Mouse (Mus musculus) telencephalon, adult 2 months (tissue): ENCODE data around the gene Anapc11.
"Not testable (repeated sequence)": the region's sequence is repeated elsewhere in the genome, so short reads cannot be mapped to it uniquely, and the experiment has no call there.

Experiments
- DNase-seq: peaks from one replicate; pipeline ENCODE4 v3.0.0-alpha.2; 2011; ENCODE audit warnings: low read depth, low spot score

The Anapc11 gene

GRCm38 (mm10) chr11:120575046-120575445 is 23.2 kb upstream of the Anapc11 start:
- DNase-seq = no peak

DNA sequence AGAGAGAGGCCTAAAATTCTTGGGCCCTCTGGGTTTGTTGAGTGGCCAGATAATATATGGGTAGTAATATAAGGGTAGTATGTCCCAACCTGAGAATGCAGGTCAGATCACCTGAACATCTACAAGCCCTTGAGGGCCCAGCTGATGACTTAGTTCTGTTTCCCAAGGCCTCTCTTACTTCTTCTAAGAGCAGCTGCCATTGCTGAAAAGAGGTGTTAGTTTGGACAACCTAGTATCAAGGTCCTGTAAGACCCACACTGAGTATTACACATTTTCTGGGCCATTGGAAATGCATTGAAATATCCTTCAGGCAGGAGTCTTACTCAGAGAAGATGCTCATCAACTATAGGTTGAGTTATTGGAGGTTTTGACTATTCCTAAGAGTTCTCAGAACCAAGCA is 22.3 kb upstream of the Anapc11 start:
- no peak for DNase-seq

- DNase-seq = no peak
These were observed 21.7 kb upstream of the Anapc11 start for GRCm38 (mm10) chr11:120576365-120576981.

- DNase-seq = no peak
These were observed 20.8 kb upstream of the Anapc11 start for GRCm38 (mm10) chr11:120577211-120578023.

DNA sequence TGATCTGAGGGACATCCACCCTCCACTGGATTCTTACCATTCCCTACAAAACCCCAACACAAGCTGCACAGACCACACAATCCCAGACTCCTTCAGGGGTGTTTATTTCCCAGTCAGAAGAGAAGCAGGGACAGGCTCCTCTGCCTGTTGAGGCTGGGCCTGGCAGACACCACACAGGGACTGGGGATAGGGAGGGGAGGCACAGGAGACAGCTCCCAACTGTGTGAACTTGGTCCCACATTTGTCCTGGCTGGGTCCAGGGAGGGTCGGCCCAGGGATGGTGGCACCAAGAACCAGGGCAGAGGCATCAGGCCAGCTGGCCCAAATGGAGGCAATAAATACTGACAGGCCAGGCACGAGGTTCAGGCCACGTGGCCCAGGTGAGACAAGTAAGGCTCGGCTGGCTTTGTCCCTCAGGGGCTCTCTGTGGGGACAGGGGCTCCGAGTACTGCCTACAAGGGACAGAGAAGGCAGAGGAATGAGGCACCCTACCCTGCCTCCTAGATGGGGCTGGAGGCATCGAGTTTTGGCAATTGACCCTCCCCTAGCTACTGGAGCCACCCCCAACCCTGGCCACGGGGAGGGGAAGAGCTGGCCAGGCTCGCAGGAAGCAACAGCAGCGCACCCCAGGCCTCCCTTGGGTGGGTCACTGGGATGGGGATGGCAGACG is 20.1 kb upstream of the Anapc11 start:
- no peak for DNase-seq

GRCm38 (mm10) chr11:120578694-120579243 is 19.5 kb upstream of the Anapc11 start:
- DNase-seq = no peak

- DNase-seq = no peak
These were observed 18.7 kb upstream of the Anapc11 start for GRCm38 (mm10) chr11:120579316-120580107.

DNA sequence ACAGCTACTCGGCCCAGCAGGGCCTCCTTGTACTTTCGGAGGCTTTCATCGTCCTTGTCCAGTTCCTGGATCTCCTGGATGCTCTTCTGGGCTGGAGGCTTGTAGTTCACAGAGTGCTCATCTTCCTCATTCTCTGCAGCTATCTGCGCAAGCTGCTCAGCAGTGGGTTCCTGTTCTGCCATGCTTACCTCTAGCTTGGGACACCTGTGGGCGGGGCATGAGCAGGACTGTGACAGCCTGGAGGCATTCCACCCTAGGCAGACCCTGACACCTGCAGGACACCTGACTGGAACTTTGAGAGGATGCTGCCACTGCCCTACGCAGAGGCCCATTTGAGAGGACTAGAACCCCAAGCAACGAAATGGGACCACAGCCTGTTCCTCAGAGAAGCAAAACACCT is 18.0 kb upstream of the Anapc11 start:
- DNase-seq = no peak

DNA sequence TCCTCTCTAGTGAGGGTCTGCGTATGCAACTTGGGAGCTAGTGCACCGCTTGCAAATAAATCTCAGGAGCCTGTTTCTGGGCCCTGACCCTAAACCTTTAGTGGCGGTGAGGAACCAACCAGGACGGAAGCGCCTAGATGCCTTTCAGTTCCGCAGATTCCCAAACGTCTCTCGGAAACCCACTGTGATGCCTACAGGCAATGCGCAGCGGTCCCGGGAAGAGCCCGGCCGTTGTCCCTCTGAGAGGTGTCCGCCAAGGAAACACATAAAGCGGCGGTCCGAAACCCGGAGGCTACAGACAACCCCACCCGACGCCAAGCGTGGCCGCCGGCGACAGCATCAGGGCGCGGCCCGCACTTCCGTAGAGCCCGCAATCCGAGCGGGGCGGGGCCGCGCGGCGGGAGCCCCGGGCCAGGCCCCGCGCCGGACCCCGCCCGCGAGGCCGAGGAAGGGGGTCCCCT is 17.3 kb upstream of the Anapc11 start:
- no peak for DNase-seq

DNA sequence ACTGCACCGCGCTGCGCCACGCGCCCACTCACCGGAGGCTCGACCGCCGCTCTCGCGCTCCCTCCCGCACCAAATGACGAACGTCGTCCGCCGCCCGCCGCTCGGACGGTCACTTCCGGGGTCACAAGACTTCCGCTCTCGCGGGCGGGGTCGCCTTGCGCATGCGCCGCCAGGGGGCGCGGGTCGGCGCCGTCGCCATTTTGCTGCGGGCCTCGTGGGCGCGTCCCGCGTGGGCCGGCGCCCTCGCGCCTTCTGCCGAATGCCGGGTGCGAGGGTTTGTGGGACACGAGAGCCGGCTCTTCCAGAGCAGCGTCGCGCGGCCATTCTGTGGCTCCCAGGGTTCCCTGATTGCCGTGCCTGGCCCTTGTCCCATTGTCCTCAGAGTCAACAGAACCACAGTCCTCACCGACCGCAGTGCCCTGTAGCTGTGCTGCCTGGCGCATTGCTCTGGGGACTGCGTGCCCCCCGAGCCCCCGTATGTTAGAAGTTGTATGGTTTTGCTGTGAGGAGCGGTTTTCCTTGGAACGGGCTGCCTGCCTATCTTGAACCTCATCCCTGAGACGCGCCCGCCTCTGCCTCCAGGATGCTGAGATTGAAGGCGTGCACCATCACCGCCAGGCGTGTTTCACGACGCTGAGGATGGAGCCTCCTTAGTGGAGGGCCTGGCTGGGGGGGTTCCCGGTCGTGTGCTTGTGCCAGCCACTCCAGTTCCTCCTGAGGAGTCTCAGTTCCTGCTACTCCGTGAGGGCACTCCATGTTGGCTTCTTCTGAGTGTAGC is 16.5 kb upstream of the Anapc11 start, which contains the start of gene Arhgdia:
TSS of gene Arhgdia (minus strand) at position 135 of the 778 bp plus-strand sequence.
- DNase-seq = peak; percentile 73

DNA sequence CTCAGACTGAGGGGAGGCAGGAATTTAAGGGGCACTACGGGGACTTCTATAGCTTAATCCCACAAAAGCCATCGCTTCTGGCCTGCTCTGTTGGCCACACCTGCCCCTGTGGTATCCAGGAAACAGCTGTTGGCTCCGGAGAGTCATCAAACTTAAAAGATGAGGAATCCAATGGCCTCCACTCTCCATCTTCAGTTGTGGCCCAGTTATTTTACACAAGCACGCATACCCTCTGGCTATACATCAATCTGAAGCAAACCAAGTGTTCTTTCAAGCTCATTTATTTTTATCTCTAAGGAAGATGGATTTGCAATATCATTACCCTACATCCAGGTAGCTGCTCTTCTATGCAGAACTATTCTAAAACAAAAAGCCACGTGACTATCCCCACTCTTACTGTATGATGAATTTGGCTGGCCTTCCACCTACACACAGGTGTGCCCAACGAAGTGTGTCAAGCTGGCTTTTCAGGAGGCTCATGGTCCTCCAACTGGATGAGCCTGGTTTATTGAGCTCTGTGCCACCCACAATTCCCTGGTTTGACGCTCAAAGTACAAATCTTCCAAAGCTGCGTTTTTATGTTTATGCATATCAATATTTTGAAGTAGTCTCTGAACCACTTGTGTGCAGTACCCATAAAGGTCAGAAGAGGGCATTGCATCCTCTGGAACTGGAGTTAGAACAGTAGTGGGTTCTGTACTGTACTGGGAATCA is 15.8 kb upstream of the Anapc11 start:
- no peak for DNase-seq

GRCm38 (mm10) chr11:120582982-120583293 is 15.3 kb upstream of the Anapc11 start:
- not testable (repeated sequence) for DNase-seq

DNA sequence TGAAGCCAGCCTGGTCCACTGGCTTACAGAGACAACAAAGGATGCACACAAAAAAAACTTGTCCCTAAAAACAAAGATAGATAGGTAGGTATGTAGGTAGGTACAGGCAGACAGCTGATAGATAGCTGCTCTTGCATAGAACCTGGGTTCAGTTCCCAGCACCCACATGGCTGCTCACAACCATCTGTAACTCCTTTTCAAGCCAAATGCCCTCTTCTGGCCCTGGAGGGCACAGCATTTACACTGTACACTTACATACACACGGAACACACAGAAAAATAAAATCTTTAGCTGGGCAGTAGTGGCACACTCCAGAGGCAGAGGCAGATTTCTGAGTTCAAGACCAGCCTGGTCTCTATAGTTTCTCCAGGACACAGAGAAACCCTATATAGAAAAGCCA is 14.3 kb upstream of the Anapc11 start:
- no peak for DNase-seq

GRCm38 (mm10) chr11:120588531-120588930 is 9.7 kb upstream of the Anapc11 start:
- DNase-seq = no peak

GRCm38 (mm10) chr11:120597240-120598235 is 683 bp upstream of the Anapc11 start:
- no peak for DNase-seq

GRCm38 (mm10) chr11:120598990-120599549 is 849 bp downstream of the Anapc11 start:
- DNase-seq = no peak

- no peak for DNase-seq
These were observed 2.5 kb downstream of the Anapc11 start for GRCm38 (mm10) chr11:120600716-120601115.

DNA sequence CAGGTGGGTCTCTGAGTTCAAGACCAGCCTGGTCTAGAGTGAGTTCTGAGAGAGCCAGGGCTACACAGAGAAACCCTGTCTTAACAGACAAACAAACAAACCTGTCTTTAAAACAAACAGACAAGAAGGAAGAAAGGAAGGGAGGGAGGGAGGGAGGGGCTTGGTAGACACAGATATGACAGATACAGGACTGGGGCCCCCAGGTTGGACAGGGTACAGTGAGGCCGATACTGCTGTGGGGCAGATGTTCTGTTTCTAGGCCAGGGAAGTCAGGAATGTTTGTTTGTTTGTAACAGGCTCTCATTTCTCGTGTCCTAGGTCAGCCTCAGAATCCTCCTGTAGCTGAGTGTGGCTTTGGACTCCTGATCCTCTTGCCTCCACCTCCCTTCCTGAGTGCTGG is 5.3 kb downstream of the Anapc11 start:
- DNase-seq = no peak
